Mouse (Mus musculus): ENCODE results near the gene Gm28305.

Gene Gm28305

DNA sequence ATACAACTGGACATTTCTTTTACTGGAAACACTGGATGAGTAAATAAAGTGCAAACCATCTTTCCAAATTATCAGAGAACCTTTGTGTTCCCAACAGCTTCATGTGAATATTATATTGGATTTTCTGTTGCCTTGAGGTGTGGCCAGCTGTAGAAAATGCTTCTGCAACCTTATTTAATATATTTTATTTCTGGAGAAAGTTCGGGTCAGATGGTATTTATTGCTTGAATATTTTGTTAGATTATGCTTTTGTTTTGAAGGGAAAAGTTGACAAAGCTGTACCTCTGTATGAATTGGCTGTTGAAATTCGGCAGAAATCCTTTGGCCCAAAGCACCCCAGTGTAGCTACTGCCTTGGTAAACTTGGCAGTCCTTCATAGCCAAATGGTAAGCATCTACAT lies at the start of gene Gm28305:
TSS of gene Gm28305 (plus strand) at position 301 of the 400 bp plus-strand sequence.
- no peak for DNase-seq (ENCODE audit: low spot score in 2 of 2)

DNA sequence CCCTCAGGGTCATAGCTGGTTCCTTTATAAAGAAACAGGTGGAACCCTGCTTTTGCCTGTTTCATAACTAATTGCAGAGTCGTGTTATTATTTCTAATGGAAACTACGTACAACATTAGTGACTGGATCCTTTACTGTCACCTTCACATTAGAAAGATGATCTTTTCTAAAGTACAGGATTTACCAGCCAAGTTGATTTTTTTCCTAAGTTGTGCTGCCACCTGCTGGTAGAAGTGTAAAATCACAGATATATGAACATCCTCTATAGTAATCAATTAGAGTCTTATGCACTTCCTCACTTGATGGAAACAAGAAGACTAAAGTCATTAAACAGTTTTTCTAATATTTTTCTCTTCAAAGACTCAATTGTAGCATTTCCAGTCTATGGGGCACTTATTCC lies 44.0 kb upstream of the Gm28305 start:
- DNase-seq (ENCODE audit: low spot score in 2 of 2): peak; percentile 19 to 71

- no peak for DNase-seq (ENCODE audit: low spot score in 2 of 2)
These were observed 39.9 kb upstream of the Gm28305 start for GRCm38 (mm10) chr9:104000601-104001000.

GRCm38 (mm10) chr9:104001921-104002859 lies 38.3 kb upstream of the Gm28305 start, which contains the start of gene Nphp3:
TSS of gene Nphp3 (plus strand) at chr9:104002544.
- DNase-seq (ENCODE audit: low spot score in 2 of 2): peak; percentile 96 to 97

- DNase-seq (ENCODE audit: low spot score in 2 of 2): peak; percentile 56 to 81
These were observed 37.5 kb upstream of the Gm28305 start for GRCm38 (mm10) chr9:104002913-104003330.

GRCm38 (mm10) chr9:104014526-104014925 lies 25.9 kb upstream of the Gm28305 start:
- no peak for DNase-seq (ENCODE audit: low spot score in 2 of 2)

- no peak for DNase-seq (ENCODE audit: low spot score in 2 of 2)
These were observed 19.4 kb upstream of the Gm28305 start for GRCm38 (mm10) chr9:104021026-104021425.

DNA sequence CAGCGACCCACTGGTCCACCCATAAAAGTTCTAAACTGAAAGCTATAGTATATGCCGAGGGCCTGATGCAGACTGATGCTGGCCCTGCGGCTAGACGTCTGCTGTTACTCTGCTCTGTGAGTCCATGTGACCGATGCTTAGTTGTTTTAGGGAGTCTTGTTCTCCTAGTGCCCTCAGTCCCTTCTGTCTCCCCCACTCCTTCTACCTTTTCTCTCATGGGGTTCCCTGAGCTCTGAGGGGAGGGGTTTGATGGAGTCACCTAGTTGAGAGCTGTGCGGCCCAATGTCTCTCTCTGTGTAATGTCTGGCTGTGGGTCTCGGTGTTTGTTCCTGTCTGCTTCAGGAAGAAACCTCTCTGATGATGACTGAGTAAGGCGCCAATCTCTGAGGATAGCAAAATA lies 13.3 kb upstream of the Gm28305 start:
- DNase-seq (ENCODE audit: low spot score in 2 of 2): no peak

GRCm38 (mm10) chr9:104029861-104030260 lies 10.6 kb upstream of the Gm28305 start:
- no peak for DNase-seq (ENCODE audit: low spot score in 2 of 2)

DNA sequence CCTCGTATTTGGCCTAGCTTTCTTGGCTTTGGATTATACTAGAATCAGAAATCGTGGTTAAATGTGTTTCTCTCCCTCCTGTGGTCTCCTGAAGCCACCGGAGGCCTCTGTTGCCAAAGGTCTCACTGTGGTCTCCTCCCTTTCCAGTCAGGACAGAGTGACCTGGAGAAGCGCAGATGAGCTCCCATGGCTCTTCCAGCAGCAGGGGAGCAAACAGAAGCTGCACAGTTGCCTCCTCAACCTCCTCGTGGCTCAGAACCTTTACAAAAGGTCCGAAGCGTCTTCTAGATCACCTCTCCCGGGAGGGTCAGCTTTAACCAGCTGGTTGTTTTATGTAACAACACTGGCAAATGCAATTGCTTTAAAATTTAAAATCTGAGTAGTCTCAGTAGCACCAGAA lies 6.2 kb upstream of the Gm28305 start:
- DNase-seq (ENCODE audit: low spot score in 2 of 2): no peak

- DNase-seq (ENCODE audit: low spot score in 2 of 2): no peak
These were observed 5.7 kb upstream of the Gm28305 start for GRCm38 (mm10) chr9:104034718-104035117.

- DNase-seq (ENCODE audit: low spot score in 2 of 2): peak; percentile 66 to 86
These were observed 5.0 kb upstream of the Gm28305 start for GRCm38 (mm10) chr9:104035261-104036015.

- DNase-seq (ENCODE audit: low spot score in 2 of 2): no peak
These were observed 2.2 kb upstream of the Gm28305 start for GRCm38 (mm10) chr9:104038266-104038665.

GRCm38 (mm10) chr9:104039031-104039695 lies 1.3 kb upstream of the Gm28305 start:
- DNase-seq (ENCODE audit: low spot score in 2 of 2): no peak

GRCm38 (mm10) chr9:104039742-104040141 lies 720 bp upstream of the Gm28305 start:
- DNase-seq (ENCODE audit: low spot score in 2 of 2): no peak

DNA sequence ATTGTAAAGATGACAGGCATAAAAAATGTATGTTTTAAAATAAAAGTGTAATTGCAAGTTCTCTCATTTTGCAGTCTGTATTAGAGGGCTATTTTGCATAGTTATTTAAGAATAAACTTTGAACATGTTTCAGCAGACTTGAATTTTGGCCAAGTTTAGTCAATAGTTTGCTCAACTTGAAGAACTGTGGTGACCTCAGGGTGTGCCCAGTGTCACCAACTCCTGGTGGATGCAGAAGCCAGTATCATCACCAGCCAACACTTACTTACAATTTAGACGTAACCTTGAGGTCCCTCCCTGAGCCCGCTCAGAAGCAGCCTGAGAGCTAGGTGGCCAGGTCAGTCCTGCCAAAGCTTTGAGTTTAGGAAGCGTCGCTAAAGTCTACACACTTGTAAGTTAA lies 3.2 kb downstream of the Gm28305 start:
- no peak for DNase-seq (ENCODE audit: low spot score in 2 of 2)

DNA sequence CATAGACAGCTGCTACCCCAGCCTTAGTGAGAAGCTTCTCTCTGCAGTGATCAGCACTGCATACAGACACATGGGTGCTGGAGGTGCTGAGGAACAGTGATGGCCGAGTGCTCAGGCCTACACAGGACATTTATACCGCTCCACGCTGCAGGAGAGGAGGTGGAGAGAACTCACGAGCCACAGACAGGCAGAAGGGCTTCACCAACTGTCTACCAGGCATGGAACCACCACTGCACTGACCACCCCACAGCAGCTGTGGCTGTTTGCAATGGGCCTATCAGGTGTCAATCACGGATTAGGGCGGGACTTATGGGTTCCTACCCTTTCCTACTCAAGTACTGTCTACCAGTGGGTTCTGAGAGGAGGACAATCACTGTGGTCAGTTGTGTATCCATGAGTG lies 10.6 kb downstream of the Gm28305 start:
- DNase-seq (ENCODE audit: low spot score in 2 of 2): no peak

- DNase-seq (ENCODE audit: low spot score in 2 of 2): peak; percentile 65 to 86
These were observed 22.2 kb downstream of the Gm28305 start, which contains the start of gene Uba5 for GRCm38 (mm10) chr9:104062430-104063243. TSS of gene Uba5 (minus strand) at chr9:104063134.

- DNase-seq (ENCODE audit: low spot score in 2 of 2): peak; percentile 79 to 87
These were observed 22.9 kb downstream of the Gm28305 start, which contains the start of gene Acad11 for GRCm38 (mm10) chr9:104063244-104063961. TSS of gene Acad11 (plus strand) at chr9:104063377.

DNA sequence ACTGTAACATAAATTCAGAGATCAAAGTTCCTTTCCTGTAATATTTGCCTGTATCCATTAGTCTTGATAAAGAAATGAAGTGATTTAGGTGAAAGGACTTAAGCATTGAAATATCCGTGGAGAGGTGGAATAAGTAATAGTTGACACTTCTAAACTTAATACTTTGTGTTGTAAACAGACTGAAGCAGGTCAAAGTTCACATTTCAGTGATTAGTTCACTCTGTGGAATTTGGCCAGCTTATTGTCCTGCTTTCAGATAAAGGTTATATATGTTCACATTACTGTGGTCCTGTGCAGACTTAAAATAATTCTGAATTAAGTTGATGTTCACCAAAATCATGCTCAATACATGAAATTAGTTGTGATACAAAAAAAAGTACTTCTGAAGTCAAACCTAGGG lies 24.1 kb downstream of the Gm28305 start:
- DNase-seq (ENCODE audit: low spot score in 2 of 2): no peak

All from spleen, postnatal 4 days (tissue).